Comparison of ENCODE assay signal across 14 mouse cellular contexts in genomic region chr13:114351321-114351946, GRCm38 (mm10). TPM values are rescaled to one million over a fixed set of nuclear protein-coding genes. Genes with fewer than 3 reads are reported as not detected.
A peak's percentile ranks its signal among the peaks of the same experiment; 100 is the strongest.
DNase-seq lines count a peak whose midpoint lies in the region; ATAC-seq and TF ChIP-seq lines count a peak whose summit lies in the region.
"Had no signal": no experiment of that assay in that cellular context is flagged by ENCODE, and none has a peak within 500 bp of the region (broad histone marks: within the 10 kb centered on the region; RNA-seq: fewer than 3 reads in every experiment).

No protein-coding gene starts in this region.

- H3K9ac ChIP-seq in midbrain, embryonic 13.5 days (replicated peaks): no peak overlapping the region
- H3K9ac ChIP-seq in forebrain, postnatal 0 days: no peak overlapping the region
- H3K9ac ChIP-seq: heart, embryonic 15.5 days; limb, embryonic 12.5 days had no signal

- ATAC-seq in midbrain, embryonic 13.5 days: peak; percentile 67
- ATAC-seq in forebrain, postnatal 0 days: peak; percentile 67
- ATAC-seq: intestine, embryonic 16.5 days had no signal

- no peak for TF ChIP-seq CTCF in cerebellum, adult 2 months (IDR thresholded peaks at IDR 0.05; ENCODE audit: borderline replicate concordance, insufficient read depth, low read depth, low read length)
- TF ChIP-seq CTCF in forebrain, postnatal 0 days (IDR thresholded peaks at IDR 0.05; ENCODE audit: low read depth): no peak

- H3K27ac ChIP-seq in midbrain, embryonic 13.5 days: no peak overlapping the region
- H3K27ac ChIP-seq in midbrain, embryonic 10.5 days (replicated peaks): no peak overlapping the region
- no peak overlapping the region for H3K27ac ChIP-seq in cerebellum, adult 2 months (ENCODE audit: insufficient read depth, low read length)
- H3K27ac ChIP-seq in forebrain, postnatal 0 days (ENCODE audit: low read depth, low read length): no peak overlapping the region
- H3K27ac ChIP-seq: heart, embryonic 15.5 days; limb, embryonic 12.5 days had no signal

- H3K4me2 ChIP-seq in midbrain, embryonic 13.5 days (replicated peaks): no peak overlapping the region
- no peak overlapping the region for H3K4me2 ChIP-seq in forebrain, postnatal 0 days (ENCODE audit: low read depth)
- H3K4me2 ChIP-seq: heart, embryonic 15.5 days; limb, embryonic 12.5 days had no signal

- 45% methylated on average over 8 of the region's 8 CpGs for WGBS in midbrain, embryonic 13.5 days
- 74% methylated on average over 8 of the region's 8 CpGs for WGBS in midbrain, embryonic 10.5 days
- WGBS in cerebellum, adult 2 months: 15% methylated on average over 8 of the region's 8 CpGs
- 25% methylated on average over 8 of the region's 8 CpGs for WGBS in forebrain, postnatal 0 days

- H3K27me3 ChIP-seq in midbrain, embryonic 13.5 days: no peaks in the 10 kb centered on the region
- H3K27me3 ChIP-seq in midbrain, embryonic 10.5 days (ENCODE audit: low read depth, poor library complexity, severe bottlenecking): no peaks in the 10 kb centered on the region
- no peaks in the 10 kb centered on the region; the same call in 1 of the 2 replicates for H3K27me3 ChIP-seq in cerebellum, adult 2 months (ENCODE audit: control insufficient read depth, insufficient read depth, low read length)
- no peaks in the 10 kb centered on the region for H3K27me3 ChIP-seq in forebrain, postnatal 0 days (ENCODE audit: insufficient read depth, low read length)
- H3K27me3 ChIP-seq: CH12.LX; heart, embryonic 15.5 days; limb, embryonic 12.5 days had no signal

- no peak overlapping the region for H3K4me3 ChIP-seq in midbrain, embryonic 13.5 days (replicated peaks)
- H3K4me3 ChIP-seq in midbrain, embryonic 10.5 days: no peak overlapping the region
- H3K4me3 ChIP-seq in cerebellum, adult 2 months (replicated peaks; ENCODE audit: insufficient read depth, low read depth, low read length): no peak overlapping the region
- H3K4me3 ChIP-seq in forebrain, postnatal 0 days (ENCODE audit: low read depth, low read length): no peak overlapping the region
- H3K4me3 ChIP-seq: heart, embryonic 15.5 days; limb, embryonic 12.5 days had no signal

- peaks cover 8% of the 10 kb centered on the region; the same call in 1 of the 2 replicates for H3K4me1 ChIP-seq in midbrain, embryonic 13.5 days (replicated peaks)
- peaks cover 12% of the 10 kb centered on the region for H3K4me1 ChIP-seq in midbrain, embryonic 10.5 days
- peaks cover 3% of the 10 kb centered on the region; the same call in 1 of the 2 replicates for H3K4me1 ChIP-seq in cerebellum, adult 2 months (ENCODE audit: control insufficient read depth, insufficient read depth, low read length)
- no peaks in the 10 kb centered on the region for H3K4me1 ChIP-seq in forebrain, postnatal 0 days (ENCODE audit: insufficient read depth)
- H3K4me1 ChIP-seq: heart, embryonic 15.5 days had no signal

- no peak for TF ChIP-seq POLR2A in cerebellum, adult 2 months (IDR thresholded peaks at IDR 0.05; ENCODE audit: borderline replicate concordance, insufficient read depth, low read length)

- no peak for DNase-seq in midbrain, embryonic 10.5 days (ENCODE audit: low spot score)
- peak; percentile 65 to 79 for DNase-seq in cerebellum, adult 2 months
- DNase-seq in forebrain, postnatal 0 days: peak; percentile 41
- peak; percentile 65 for DNase-seq in retina, embryonic 14.5 days (ENCODE audit: low spot score)
- DNase-seq in urinary bladder, postnatal 36 days (ENCODE audit: low spot score in 2 of 2): no peak
- DNase-seq in spleen, adult 12 weeks (ENCODE audit: low spot score): no peak
- DNase-seq: adrenal gland, postnatal 36 days; lung, adult 18-20 months; right cerebral cortex, postnatal 4 days had no signal

- no peaks in the 10 kb centered on the region for H3K9me3 ChIP-seq in midbrain, embryonic 13.5 days
- no peaks in the 10 kb centered on the region for H3K9me3 ChIP-seq in midbrain, embryonic 10.5 days (replicated peaks)
- no peaks in the 10 kb centered on the region for H3K9me3 ChIP-seq in forebrain, postnatal 0 days (ENCODE audit: low read length)
- H3K9me3 ChIP-seq: heart, embryonic 15.5 days; limb, embryonic 12.5 days had no signal

- H3K36me3 ChIP-seq in midbrain, embryonic 13.5 days: no peaks in the 10 kb centered on the region
- peaks cover 4% of the 10 kb centered on the region; the same call in 1 of the 2 replicates for H3K36me3 ChIP-seq in midbrain, embryonic 10.5 days
- H3K36me3 ChIP-seq in forebrain, postnatal 0 days (ENCODE audit: insufficient read depth): no peaks in the 10 kb centered on the region
- H3K36me3 ChIP-seq: heart, embryonic 15.5 days; limb, embryonic 12.5 days had no signal

RNA-seq across cellular contexts. Expression of gene Ndufs4, which starts 36.6 kb away (rescaled TPM):
- 380 and 387 TPM in 2 replicates for polyA plus RNA-seq in midbrain, embryonic 13.5 days (2015; fragmentation: Nextera tagmentation; extraction: Ambion mirVana)
- 304 and 308 TPM in 2 replicates for polyA plus RNA-seq in midbrain, embryonic 10.5 days (2016; fragmentation: Nextera tagmentation; extraction: Ambion mirVana)
- 156 and 161 TPM in 2 replicates for polyA plus RNA-seq in cerebellum, adult 2 months (2012; rRNA removed)
- 86.2 and 93.6 TPM in 2 replicates for total RNA-seq in forebrain, postnatal 0 days (2014; rRNA removed)
- 397 and 489 TPM in 2 replicates for polyA plus RNA-seq in forebrain, postnatal 0 days (2015; fragmentation: Nextera tagmentation; extraction: Ambion mirVana)

Comparison
In these comparisons a context has a peak if more than half of its experiments do, and no peak if none do; other contexts are left out.
1. DNase-seq: peak in cerebellum, adult 2 months (2 of 2), forebrain, postnatal 0 days (single experiment) and retina, embryonic 14.5 days (single experiment); none in midbrain, embryonic 10.5 days (single experiment), urinary bladder, postnatal 36 days (0 of 2) and spleen, adult 12 weeks (single experiment).